Mouse (Mus musculus) embryonic facial prominence, embryonic 11.5 days (tissue): ENCODE measurements around the gene Spns2. TPM values are rescaled to one million over a fixed set of nuclear protein-coding genes. Genes with fewer than 3 reads are reported as not detected.

ENCODE experiments used
- ATAC-seq: fragments of 200-750 bp; cut with Nextera tagmentation; replicated peaks from 2 replicates; pipeline ENCODE4 v1.8.0; 2017; ENCODE audit warnings: low read depth; ENCODE audit not compliant: insufficient number of reproducible peaks, low FRiP score, low TSS enrichment
- DNase-seq: peaks from one replicate; pipeline ENCODE4 v3.0.0-alpha.2; 2015; ENCODE audit warnings: low spot score
- H3K27ac ChIP-seq: fragments of 300-500 bp; sonication (generic); replicated peaks from 2 replicates; pipeline ENCODE4 v1.5.1; 2014; ENCODE audit warnings: mild to moderate bottlenecking, low read depth, low read length, control low read depth
- H3K27me3 ChIP-seq: fragments of 300-500 bp; sonication (generic); 2 replicates; pipeline ENCODE4 v1.6.1; 2014; ENCODE audit warnings: mild to moderate bottlenecking, low read length, moderate library complexity, mixed read lengths; ENCODE audit not compliant: control insufficient read depth, insufficient read depth
- H3K36me3 ChIP-seq: fragments of 300-500 bp; sonication (generic); replicated peaks from 2 replicates; pipeline ENCODE4 v1.6.1; 2014; ENCODE audit warnings: low read depth, mild to moderate bottlenecking, low read length, moderate library complexity, mixed read lengths; ENCODE audit not compliant: control insufficient read depth, insufficient read depth
- H3K4me1 ChIP-seq: fragments of 300-500 bp; sonication (generic); 2 replicates; pipeline ENCODE4 v1.6.1; 2014; ENCODE audit warnings: low read length, mixed read lengths; ENCODE audit not compliant: control insufficient read depth, insufficient read depth
- H3K4me2 ChIP-seq: fragments of 300-500 bp; sonication (generic); 2 replicates; pipeline ENCODE4 v1.6.1; 2014; ENCODE audit warnings: low read depth, mild to moderate bottlenecking, control low read depth, low read length, moderate library complexity
- H3K4me3 ChIP-seq: fragments of 300-500 bp; sonication (generic); 2 replicates; pipeline ENCODE4 v1.5.1; 2014; ENCODE audit warnings: low read depth, low read length, control low read depth
- H3K9ac ChIP-seq: fragments of 300-500 bp; sonication (generic); replicated peaks from 2 replicates; pipeline ENCODE4 v1.6.1; 2014; ENCODE audit warnings: mild to moderate bottlenecking, control low read depth, low read length
- H3K9me3 ChIP-seq: fragments of 300-500 bp; sonication (generic); replicated peaks from 2 replicates; pipeline ENCODE4 v1.6.1; 2016; ENCODE audit warnings: mild to moderate bottlenecking, low read length, inconsistent platforms, mixed read lengths; ENCODE audit not compliant: control insufficient read depth
- WGBS: fragments of 180-500 bp; shearing (Covaris S2); extraction: QIAGEN DNeasy Blood & Tissue Kit; methylation state at CpG from one replicate; pipeline ENCODE4 v1.1.7; 2014; 5-methylcytosine and 5-hydroxymethylcytosine counted together
- polyA plus RNA-seq: library from polyadenylated mRNA; unstranded; fragments of >200 nt; fragmentation: Nextera tagmentation; extraction: Ambion mirVana; gene quantifications from 2 replicates; pipeline ENCODE4 v1.2.1, GENCODE M21; 2014

Gene Spns2
- polyA plus RNA-seq, 1 experiment from 2014 or later, result 3.0 TPM

DNA sequence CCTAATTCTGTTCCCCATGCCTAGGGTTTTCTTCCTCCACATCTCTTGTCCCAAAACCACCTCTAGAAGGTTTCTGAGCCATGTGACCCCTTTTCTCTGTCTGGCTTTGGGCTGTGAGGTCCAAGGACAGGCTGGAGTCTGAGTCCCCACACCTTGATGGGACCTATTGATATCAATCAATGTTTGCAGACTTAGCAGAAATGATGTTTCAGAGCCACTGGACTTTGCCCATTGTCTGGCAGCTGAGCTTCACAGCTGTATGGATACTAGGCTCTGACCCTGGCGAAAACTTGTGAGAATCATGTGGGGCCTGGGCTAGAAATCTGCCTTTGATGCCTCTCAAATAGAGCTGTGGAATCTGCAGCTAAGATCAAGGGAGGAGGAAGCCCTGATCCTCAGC lies 7.1 kb upstream of the Spns2 start:
- WGBS, result 58% methylated on average over 1 of the region's 1 CpGs
- Histone ChIP-seq H3K36me3 (no peaks in the 10 kb centered on the region), H3K9me3 (no peaks in the 10 kb centered on the region), H3K27me3 (no peaks in the 10 kb centered on the region), H3K9ac (no peak overlapping the region), H3K27ac (no peak overlapping the region), H3K4me2 (no peak overlapping the region), H3K4me3 (no peak overlapping the region), H3K4me1 (no peaks in the 10 kb centered on the region)
- no peak for DNase-seq
- no peak for ATAC-seq

DNA sequence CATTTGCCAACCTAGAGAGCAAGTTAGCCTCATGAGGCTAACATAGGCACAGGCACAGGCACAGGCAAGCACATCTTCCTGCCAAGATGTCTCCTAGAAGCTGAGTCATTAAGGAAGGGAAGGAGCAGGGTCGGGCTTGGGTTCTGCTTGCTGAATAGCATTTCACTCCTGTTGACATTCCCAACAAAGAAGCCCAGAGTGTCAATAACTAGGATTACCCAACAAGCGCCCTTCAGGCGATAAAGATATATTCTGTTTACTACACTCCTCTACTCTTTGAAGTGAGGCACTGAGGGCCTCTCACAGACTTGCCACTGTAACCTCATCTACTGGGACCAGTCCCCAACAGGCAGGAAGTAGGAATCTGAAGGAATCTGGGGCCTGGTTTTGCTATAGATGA lies 6.4 kb upstream of the Spns2 start:
- 67% methylated on average over 3 of the region's 3 CpGs for whole genome bisulfite sequencing
- Histone ChIP-seq H3K4me3 (no peak overlapping the region), H3K36me3 (no peaks in the 10 kb centered on the region), H3K4me2 (no peak overlapping the region), H3K4me1 (no peaks in the 10 kb centered on the region), H3K9me3 (no peaks in the 10 kb centered on the region), H3K9ac (no peak overlapping the region), H3K27ac (no peak overlapping the region), H3K27me3 (no peaks in the 10 kb centered on the region)
- DNase-seq (no peak), ATAC-seq (no peak)

DNA sequence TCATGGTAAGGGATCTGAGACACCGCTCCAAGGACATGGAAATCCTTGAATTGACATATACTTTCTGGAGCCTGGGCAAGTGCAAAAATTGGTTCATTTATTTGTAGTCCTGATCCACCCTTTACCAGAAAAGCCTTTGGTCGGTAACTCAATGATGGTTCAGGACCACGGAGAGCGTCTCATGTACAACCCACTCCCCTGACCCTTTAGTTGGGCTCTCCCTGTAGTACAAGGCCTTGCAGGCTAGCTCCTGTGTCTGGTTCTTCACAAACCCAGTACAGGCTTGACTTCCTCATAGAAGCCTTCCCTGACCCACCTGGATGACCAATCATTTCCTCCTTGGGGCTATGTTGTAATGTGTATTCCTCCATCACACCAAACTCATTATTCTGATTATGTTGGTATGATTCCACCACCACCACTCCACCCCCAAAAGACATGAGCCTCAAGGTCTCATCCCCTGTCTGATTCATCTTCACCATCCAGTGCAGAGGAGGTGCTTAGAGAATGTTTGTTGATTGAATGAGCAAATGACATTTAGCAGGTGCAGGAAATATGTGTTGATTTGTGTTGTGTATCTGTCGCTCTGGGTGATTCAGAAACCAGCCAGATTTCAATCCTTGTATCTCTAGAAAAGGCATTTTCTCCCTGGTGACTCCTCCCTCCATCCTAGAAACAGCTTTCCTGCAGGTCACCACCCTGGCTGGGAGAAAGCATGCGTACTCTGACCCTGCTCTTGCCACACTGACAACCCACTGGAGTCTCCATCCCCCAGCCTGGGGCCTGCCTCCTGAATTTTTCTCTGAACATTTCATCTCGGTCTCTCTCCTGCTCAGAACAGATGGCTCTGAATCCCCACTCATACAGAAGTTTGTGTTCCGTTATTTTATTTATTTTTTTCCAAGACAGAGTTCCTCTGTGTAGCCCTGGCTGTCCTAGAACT lies 4.6 kb upstream of the Spns2 start:
- H3K27me3 ChIP-seq, result peaks cover 3% of the 10 kb centered on the region; the same call in 1 of the 2 replicates
- 51% methylated on average over 8 of the region's 8 CpGs for WGBS
- DNase-seq (peak; percentile 79), ATAC-seq (no peak)
- H3K4me2 ChIP-seq, result no peak overlapping the region
- H3K9me3 ChIP-seq, result no peaks in the 10 kb centered on the region
- H3K9ac ChIP-seq, result no peak overlapping the region
- no peaks in the 10 kb centered on the region for H3K36me3 ChIP-seq
- no peak overlapping the region for H3K4me3 ChIP-seq
- H3K27ac ChIP-seq, result no peak overlapping the region
- no peaks in the 10 kb centered on the region for H3K4me1 ChIP-seq

DNA sequence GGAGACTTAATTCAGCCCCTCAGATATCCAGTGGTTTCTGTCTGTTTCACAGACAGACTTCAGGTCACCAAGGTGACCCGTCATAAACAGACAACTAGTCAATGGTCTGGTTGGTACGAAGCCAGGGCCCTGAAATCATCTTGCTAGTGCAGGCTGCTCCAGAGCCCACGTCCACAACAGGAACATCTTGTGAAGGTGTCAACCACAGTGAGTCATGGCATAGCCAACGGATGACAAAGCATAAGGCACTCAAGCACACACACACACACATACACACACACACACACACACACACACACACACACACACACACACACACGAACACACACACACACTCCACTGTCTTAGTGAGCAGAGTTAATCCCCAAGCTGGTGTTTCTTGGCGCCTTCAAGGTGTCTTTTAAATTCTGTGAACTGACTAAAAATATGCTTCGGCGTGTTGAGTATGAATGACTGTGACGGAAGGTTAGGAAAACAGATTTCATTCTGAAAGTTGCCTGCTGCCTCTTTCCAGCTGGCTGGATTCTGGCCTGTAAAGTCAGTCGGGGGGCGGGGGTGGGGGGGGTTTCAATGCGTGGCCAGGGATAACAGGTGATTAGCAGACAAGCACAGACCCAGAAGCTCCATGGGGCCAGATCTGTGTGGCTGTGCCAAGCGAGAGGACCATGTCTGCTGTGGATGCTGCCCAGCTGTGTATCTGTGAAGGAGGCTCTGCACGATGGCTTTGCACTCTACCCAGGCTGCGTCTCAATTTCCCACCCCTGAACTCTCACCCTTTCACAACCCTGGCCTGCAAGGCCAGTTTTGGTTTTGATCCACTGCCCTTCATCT lies 1.6 kb upstream of the Spns2 start:
- Histone ChIP-seq H3K27ac (no peak overlapping the region), H3K27me3 (peaks cover 24% of the 10 kb centered on the region), H3K36me3 (no peaks in the 10 kb centered on the region), H3K4me3 (no peak overlapping the region), H3K9me3 (no peaks in the 10 kb centered on the region), H3K9ac (no peak overlapping the region), H3K4me1 (no peaks in the 10 kb centered on the region), H3K4me2 (no peak overlapping the region)
- 72% methylated on average over 15 of the region's 15 CpGs for WGBS
- DNase-seq (no peak), ATAC-seq (no peak)

DNA sequence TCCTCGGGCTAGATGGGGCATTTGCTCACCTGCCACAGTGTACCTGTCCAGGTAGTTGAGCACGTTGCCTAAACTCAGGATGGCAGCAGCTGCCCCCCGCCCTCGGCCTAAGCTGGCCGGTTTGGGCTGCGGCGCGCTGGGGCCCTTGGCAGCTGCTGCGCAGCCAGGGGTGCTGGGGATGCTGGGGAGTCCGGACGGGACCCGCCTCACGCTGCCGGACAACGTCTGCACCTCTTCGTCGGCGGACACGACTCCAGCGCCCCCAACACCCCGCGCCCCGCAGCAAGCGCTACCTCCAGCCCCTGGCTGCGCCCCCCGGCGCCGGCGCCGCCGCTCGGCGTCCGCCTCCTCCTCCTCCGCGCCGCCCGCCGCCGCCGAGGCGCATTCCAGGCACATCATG lies 307 bp downstream of the Spns2 start:
- ATAC-seq, result 0 out of 2 replicates have a peak, but pooled peaks have one; percentile 2
- WGBS, result under 1% methylated on average over 30 of the region's 42 CpGs
- Histone ChIP-seq H3K36me3 (no peaks in the 10 kb centered on the region), H3K9me3 (no peaks in the 10 kb centered on the region), H3K4me3 (peak overlapping the region; percentile 63), H3K27me3 (peaks cover 24% of the 10 kb centered on the region), H3K4me2 (peak overlapping the region; percentile 99), H3K27ac (no peak overlapping the region; the same call in 1 of the 2 replicates), H3K4me1 (no peaks in the 10 kb centered on the region), H3K9ac (peak overlapping the region; percentile 54)
- no peak for DNase-seq

DNA sequence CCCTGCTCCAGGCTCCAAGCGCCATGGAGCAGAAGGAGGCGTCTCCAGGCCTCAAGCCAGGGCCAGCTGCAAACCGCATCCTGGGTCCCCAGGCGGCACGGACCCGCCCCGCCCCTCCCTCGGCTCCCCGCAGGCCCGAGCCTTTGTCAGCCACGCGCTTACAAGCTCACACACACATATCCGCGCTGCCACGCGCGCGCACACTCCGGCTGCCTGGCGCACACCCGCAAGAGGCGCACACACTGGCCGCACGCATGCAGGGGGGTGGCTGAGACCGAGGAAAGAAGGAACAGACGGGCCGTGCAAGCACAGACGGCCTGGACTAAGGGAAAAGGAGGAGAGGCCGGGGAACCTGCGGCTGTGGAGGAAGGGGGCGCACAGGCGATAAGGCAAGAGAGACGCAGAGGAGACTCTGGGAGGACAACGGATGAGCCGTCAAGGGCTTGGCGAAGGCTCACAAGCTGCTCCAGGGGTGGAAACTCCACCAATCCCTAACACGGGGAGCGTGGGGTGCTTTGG lies 892 bp downstream of the Spns2 start:
- H3K27me3 ChIP-seq, result peaks cover 24% of the 10 kb centered on the region
- peak overlapping the region; percentile 99 for H3K4me2 ChIP-seq

DNA sequence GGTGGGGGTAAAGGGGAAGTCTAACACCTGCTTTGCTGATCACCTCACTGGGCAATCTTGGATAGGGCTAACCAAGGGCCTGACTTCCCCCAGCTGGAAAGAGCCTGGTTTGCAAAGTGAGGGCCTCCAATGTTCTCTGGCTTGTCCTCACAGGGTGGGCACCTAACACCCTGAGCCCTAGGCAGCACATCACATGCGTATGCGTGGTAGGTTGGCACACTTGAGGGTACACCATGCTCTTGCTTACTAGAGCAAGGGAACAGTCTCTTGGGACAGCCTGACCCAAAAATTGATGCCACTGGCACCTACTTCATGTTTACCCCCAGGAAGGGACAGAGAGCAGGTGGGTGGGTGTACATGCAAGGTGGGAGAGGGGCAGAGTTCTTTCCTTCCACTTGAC lies 2.0 kb downstream of the Spns2 start:
- no peaks in the 10 kb centered on the region for H3K36me3 ChIP-seq
- H3K9ac ChIP-seq, result no peak overlapping the region
- no peaks in the 10 kb centered on the region for H3K9me3 ChIP-seq
- 86% methylated on average over 2 of the region's 2 CpGs for WGBS
- no peak for DNase-seq
- ATAC-seq, result no peak
- no peak overlapping the region for H3K4me3 ChIP-seq
- 0 out of 2 replicates have a peak overlapping the region, but pooled peaks have one; percentile 0 for H3K4me2 ChIP-seq
- no peak overlapping the region for H3K27ac ChIP-seq
- peaks cover 24% of the 10 kb centered on the region for H3K27me3 ChIP-seq
- no peaks in the 10 kb centered on the region for H3K4me1 ChIP-seq

More for the DNA sequence above, 892 bp downstream of the Spns2 start:
- peak; percentile 24 for DNase-seq
- no peaks in the 10 kb centered on the region for H3K36me3 ChIP-seq
- H3K4me1 ChIP-seq, result no peaks in the 10 kb centered on the region
- peak overlapping the region; percentile 54 for H3K9ac ChIP-seq
- H3K27ac ChIP-seq, result no peak overlapping the region
- under 1% methylated on average over 35 of the region's 38 CpGs for WGBS
- H3K4me3 ChIP-seq, result peak overlapping the region; percentile 63
- peak; percentile 49 for ATAC-seq
- H3K9me3 ChIP-seq, result no peaks in the 10 kb centered on the region
